Mouse (Mus musculus) E14TG2a.4 (cell line): ENCODE measurements around the gene Hectd4.

Experiments used
- CTCF ChIP-seq: conservative IDR thresholded peaks from 2 replicates; pipeline ENCODE4 v1.5.1; 2014; ENCODE audit warnings: low read length
- POU5F1 ChIP-seq: IDR thresholded peaks from 2 replicates; pipeline ENCODE4 v1.6.1; 2014; ENCODE audit warnings: low read length, borderline replicate concordance

DNA sequence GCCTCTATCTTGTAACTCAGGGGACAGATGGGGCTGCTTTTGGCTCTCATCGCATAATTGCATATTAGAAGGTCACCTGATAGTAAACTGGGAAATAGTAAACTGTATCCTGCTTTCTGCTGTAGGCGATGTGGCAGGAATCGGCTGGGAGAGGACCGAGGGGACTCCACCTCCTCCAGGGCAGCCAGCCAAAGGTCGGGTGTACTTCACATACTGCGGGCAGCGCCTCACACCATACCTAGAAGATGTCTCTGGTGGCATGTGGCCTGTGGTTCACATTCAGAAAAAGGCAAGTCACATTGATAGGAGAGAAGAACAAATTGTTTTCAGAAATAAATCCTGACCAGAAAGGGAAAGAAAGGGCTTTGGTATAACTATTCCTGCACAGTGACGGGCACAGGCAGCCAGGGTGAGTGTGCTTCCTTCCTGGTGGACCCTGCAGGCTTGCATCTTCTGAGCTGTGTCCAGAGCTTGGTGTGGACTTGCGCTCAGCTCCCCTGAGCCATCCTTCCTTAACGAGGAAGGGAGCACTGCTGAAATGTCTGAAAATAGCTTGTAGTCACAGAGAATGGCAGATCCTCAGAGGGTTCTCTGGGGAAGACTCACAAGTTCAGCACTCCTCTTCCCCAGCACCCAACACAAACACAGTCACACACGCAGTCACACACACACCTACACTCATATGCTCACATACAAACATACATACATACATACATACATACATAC, 109.5 kb downstream of the Hectd4 start:
- TF ChIP-seq CTCF, result no peak
- TF ChIP-seq POU5F1, result no peak
